ENCODE assay signal across 16 mouse cellular contexts in genomic region chr14:77881998-77882397, GRCm38 (mm10). TPM values are rescaled to one million over a fixed set of nuclear protein-coding genes. Genes with fewer than 3 reads are reported as not detected.
DNase-seq lines count a peak whose midpoint lies in the region.
"Had no signal": no experiment of that assay in that cellular context is flagged by ENCODE, and none has a peak within 500 bp of the region (broad histone marks: within the 10 kb centered on the region; RNA-seq: fewer than 3 reads in every experiment).

No protein-coding gene starts in this region.

- H3K9me3 ChIP-seq in embryonic facial prominence, embryonic 10.5 days, result no peaks in the 10 kb centered on the region
- H3K9me3 ChIP-seq: embryonic facial prominence, embryonic 12.5 days; forebrain, embryonic 13.5 days; forebrain, embryonic 15.5 days; G1E had no signal

- no peak overlapping the region for H3K4me3 ChIP-seq in embryonic facial prominence, embryonic 10.5 days
- H3K4me3 ChIP-seq: embryonic facial prominence, embryonic 12.5 days; forebrain, embryonic 13.5 days; forebrain, embryonic 15.5 days had no signal

- peak; percentile 34 for DNase-seq in 3T3-L1 (ENCODE audit: low read depth, low spot score)
- DNase-seq in MN1 (ENCODE audit: low spot score), result peak; percentile 33
- peak; percentile 11 for DNase-seq in NIH3T3 (ENCODE audit: low read depth)
- DNase-seq in embryonic facial prominence, embryonic 10.5 days (ENCODE audit: low spot score), result no peak
- no peak for DNase-seq in adrenal gland, adult (ENCODE audit: inconsistent age in 2 of 2, low spot score in 1 of 2)
- no peak for DNase-seq in adrenal gland, adult 18-20 months (ENCODE audit: low spot score in 2 of 2)
- DNase-seq: adrenal gland, adult 2 months; adrenal gland, postnatal 10 days; adrenal gland, postnatal 25 days; cerebellum, adult 8-10 months; embryo, embryonic 11 days had no signal

- no peaks in the 10 kb centered on the region for H3K4me1 ChIP-seq in embryonic facial prominence, embryonic 10.5 days
- H3K4me1 ChIP-seq: embryonic facial prominence, embryonic 12.5 days had no signal

- no peak overlapping the region for H3K27ac ChIP-seq in embryonic facial prominence, embryonic 10.5 days (replicated peaks)
- H3K27ac ChIP-seq: embryonic facial prominence, embryonic 12.5 days; forebrain, embryonic 13.5 days had no signal

- 53% methylated on average over 1 of the region's 1 CpGs for WGBS in embryonic facial prominence, embryonic 10.5 days

- H3K36me3 ChIP-seq in embryonic facial prominence, embryonic 10.5 days (replicated peaks), result no peaks in the 10 kb centered on the region
- H3K36me3 ChIP-seq: embryonic facial prominence, embryonic 12.5 days; forebrain, embryonic 15.5 days; G1E had no signal

- no peaks in the 10 kb centered on the region for H3K27me3 ChIP-seq in embryonic facial prominence, embryonic 10.5 days (replicated peaks; ENCODE audit: low read depth, poor library complexity, severe bottlenecking)
- H3K27me3 ChIP-seq: CH12.LX; embryonic facial prominence, embryonic 12.5 days; forebrain, embryonic 13.5 days; forebrain, embryonic 15.5 days had no signal

RNA-seq across cellular contexts. Expression of gene Dnajc15, which starts 7.1 kb away (rescaled TPM):
- polyA plus RNA-seq in embryonic facial prominence, embryonic 10.5 days (2016; fragmentation: Nextera tagmentation; extraction: Ambion mirVana), result 110 and 114 TPM in 2 replicates
- total RNA-seq in adrenal gland, adult 18-20 months (2021), result 100 to 1,000 TPM; 345 to 346 TPM

RNA-seq across cellular contexts. Expression of gene Epsti1, which starts 22.0 kb away (rescaled TPM):
- polyA plus RNA-seq in embryonic facial prominence, embryonic 10.5 days (2016; fragmentation: Nextera tagmentation; extraction: Ambion mirVana), result 0.30 TPM in 1 of 2 replicates, not detected in the other
- total RNA-seq in adrenal gland, adult 18-20 months (2021), result 1 to 10 TPM; 2.2 to 2.5 TPM
- total RNA-seq: G1E had no signal
- polyA plus RNA-seq: G1E had no signal

Comparison
In these comparisons a context has a peak if more than half of its experiments do, and no peak if none do; other contexts are left out.
1. DNase-seq: peak in 3T3-L1 (single experiment), MN1 (single experiment) and NIH3T3 (single experiment); none in embryonic facial prominence, embryonic 10.5 days (single experiment), adrenal gland, adult (0 of 2) and adrenal gland, adult 18-20 months (0 of 2).